Comparison of ENCODE assay signal across 1 mouse cellular context in the genomic region with DNA sequence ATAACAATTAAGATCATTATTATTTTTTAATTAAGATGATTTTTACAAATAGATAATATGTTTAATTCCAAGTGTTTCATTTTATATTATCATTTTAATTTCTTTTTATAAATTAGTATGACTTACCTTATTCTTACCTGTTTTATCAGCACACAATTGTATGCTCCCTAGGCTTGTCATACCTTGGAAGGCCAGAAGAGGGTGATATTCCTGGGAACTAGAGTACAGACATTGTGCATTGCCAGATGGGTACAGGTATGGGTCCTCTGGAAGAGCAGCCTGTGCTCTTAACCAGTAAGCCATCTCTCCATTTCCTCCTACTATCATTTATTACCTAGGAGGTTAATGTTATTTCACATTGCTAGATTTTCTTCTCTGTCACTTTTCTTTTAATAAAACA.
TF ChIP-seq lines count a peak whose summit lies in the region.

No protein-coding gene starts in this region.

TF ChIP-seq in MEL, 35 proteins besides CTCF, POLR2A, EP300 and RAD21 (continued from another document):
- TF ChIP-seq GATA1 (IDR thresholded peaks at IDR 0.05; ENCODE audit: low read depth, low read length) (no peak), MXI1 (IDR thresholded peaks at IDR 0.05; ENCODE audit: low read depth, low read length) (no peak), TBP (IDR thresholded peaks at IDR 0.05; ENCODE audit: low read depth, low read length) (no peak)
